Mouse (Mus musculus): ENCODE results near the gene Srprb. TPM values are rescaled to one million over a fixed set of nuclear protein-coding genes. Genes with fewer than 3 reads are reported as not detected.

Gene Srprb
- polyA plus RNA-seq, 1 experiment from 2014 or later, result 17.1 TPM

DNA sequence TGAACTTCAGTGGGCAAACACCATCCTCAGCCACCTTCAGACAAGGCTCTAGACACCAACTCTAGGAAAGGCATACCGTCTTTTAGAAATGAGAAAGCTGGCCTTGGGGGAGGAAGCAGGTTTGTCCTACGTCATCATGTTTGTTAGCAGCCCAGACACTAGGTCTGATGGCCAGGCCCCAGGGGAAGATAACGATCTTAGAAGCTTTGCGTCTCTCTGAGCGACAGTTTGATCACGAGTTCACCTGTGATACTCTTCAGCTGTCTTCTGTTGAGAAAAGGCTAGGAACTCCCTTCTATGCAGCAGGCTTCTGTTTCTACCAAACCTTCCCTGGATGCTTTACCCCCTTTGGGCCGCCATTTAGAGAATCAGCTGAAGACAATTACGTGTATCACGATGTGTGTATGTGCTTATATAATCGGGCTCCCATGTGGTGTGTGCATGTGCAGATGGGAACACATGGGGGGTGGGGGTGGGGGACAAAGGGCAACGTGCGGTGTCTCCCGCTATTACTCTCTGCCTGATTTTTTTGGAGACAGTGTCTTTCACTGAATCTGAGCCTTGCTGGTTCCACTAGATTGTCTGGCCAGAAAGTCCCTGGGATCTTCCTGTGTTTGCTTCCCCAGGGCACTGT lies 26.6 kb upstream of the Srprb start:
- Histone ChIP-seq H3K79me2 (ENCODE audit: inconsistent target) (no peaks in the 10 kb centered on the region), H3K27ac (no peak overlapping the region), H3K4me3 (ENCODE audit: inconsistent target) (no peak overlapping the region), H3K36me3 (ENCODE audit: inconsistent target) (peaks cover 48% of the 10 kb centered on the region)
- WGBS (ENCODE audit: missing documents), result 93% methylated on average over 13 of the region's 13 CpGs

DNA sequence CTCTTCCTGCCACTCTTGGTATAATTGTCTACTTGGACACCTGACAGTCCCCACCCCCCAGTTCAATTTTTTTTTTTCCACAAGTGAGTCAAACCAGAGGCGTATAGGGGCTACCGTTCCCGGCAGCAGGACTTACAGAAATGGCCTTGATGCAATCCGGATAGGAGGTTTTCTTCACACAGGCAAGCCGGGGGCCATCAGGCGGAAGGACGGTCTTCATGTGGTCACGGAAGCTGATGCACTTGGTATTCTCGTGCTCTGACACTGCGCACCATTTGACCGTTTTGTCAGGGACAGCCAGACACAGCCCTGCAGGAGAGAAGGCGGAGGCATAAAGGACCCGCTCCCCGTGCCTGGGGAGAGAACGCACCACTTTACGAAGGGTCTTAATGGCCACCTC lies 25.8 kb upstream of the Srprb start:
- H3K4me3 ChIP-seq (ENCODE audit: inconsistent target), result no peak overlapping the region
- peaks cover 56% of the 10 kb centered on the region for H3K36me3 ChIP-seq (ENCODE audit: inconsistent target)
- H3K79me2 ChIP-seq (ENCODE audit: inconsistent target), result no peaks in the 10 kb centered on the region
- 92% methylated on average over 16 of the region's 16 CpGs for WGBS (ENCODE audit: missing documents)
- no peak overlapping the region for H3K27ac ChIP-seq

DNA sequence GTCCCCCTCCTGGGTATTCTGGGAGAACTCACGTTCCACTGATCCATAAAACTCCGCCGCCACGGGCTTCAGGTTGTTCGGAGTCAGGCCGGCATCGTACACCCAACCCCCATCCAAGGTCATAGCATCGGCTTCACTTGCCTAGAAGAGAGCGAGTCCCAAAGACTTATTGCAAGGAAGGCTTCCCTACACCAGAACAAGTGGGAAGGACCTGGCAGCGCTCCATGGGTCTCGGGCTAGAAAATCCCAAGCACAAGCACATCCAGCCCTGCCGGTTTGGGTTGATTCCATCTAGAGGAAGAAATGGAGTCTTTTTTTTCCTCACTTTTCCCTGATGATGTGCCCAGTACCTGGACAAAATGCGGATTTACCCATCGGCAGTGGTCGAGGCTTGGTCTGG lies 24.9 kb upstream of the Srprb start:
- no peaks in the 10 kb centered on the region for H3K79me2 ChIP-seq (ENCODE audit: inconsistent target)
- H3K4me3 ChIP-seq (ENCODE audit: inconsistent target), result no peak overlapping the region
- H3K27ac ChIP-seq, result no peak overlapping the region
- 96% methylated on average over 15 of the region's 15 CpGs for whole genome bisulfite sequencing (ENCODE audit: missing documents)
- peaks cover 64% of the 10 kb centered on the region for H3K36me3 ChIP-seq (ENCODE audit: inconsistent target)

DNA sequence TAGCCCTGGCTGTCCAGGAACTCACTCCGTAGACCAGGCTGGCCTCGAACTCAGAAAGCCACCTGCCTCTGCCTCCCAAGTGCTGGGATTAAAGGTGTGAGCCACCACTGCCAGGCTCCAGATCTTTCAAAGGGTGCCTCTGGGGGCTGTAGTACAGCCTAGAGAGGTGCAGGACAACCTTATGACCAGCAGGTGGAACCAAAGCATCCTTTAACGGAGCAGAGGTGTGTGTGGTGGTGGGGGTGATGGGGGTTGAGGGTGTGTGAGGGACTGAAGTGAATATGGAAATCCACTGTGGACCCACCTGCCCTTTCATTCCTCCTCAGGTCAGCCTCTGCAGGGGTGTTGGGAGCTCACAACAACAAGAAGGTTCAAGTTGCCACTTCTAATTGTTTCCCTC lies 23.5 kb upstream of the Srprb start:
- Histone ChIP-seq H3K4me3 (ENCODE audit: inconsistent target) (no peak overlapping the region), H3K79me2 (ENCODE audit: inconsistent target) (no peaks in the 10 kb centered on the region), H3K36me3 (ENCODE audit: inconsistent target) (peaks cover 78% of the 10 kb centered on the region), H3K27ac (no peak overlapping the region)
- 84% methylated on average over 3 of the region's 3 CpGs for WGBS (ENCODE audit: missing documents)

DNA sequence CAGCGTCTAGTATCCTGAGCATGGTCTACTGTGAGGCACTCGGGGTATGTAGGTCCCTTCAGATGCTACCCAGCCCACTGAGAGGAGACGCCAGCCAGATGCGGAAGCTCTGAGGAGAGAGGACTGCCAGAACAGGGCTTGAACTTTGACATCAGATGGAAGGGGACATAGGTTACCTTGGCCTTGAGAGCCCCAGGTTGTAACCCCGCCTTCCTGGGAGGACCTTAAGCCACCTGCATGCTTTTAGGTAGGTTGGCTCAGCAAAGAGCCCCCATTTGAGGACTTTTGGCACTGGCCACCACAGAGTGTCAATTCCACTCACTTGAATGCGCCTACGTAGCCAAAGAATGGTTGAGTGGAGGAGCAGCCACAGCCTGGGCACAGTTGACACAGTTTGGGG lies 22.8 kb upstream of the Srprb start:
- Histone ChIP-seq H3K27ac (no peak overlapping the region), H3K36me3 (ENCODE audit: inconsistent target) (peaks cover 85% of the 10 kb centered on the region), H3K79me2 (ENCODE audit: inconsistent target) (no peaks in the 10 kb centered on the region), H3K4me3 (ENCODE audit: inconsistent target) (no peak overlapping the region)
- WGBS (ENCODE audit: missing documents), result 97% methylated on average over 7 of the region's 7 CpGs

DNA sequence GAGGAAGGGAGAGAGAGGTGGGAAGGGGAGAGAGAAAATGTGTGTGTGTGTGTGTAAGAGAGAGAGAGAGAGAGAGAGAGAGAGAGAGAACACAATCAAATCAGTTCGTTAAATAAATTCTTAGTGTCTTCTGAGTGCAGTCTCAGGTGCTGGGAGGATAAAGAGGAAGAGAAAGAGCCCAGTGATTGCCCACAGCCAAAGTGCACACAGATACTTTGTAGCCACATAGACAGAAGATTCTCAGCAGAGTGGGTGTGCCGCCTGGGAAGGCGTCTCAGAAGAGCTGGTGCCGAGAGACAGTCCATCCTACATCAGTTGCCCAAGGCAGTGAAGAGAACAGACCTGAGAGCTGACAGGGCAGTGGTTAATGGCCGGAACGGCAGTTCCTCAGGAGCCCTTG lies 12.3 kb upstream of the Srprb start:
- Histone ChIP-seq H3K4me3 (ENCODE audit: inconsistent target) (no peak overlapping the region), H3K36me3 (ENCODE audit: inconsistent target) (peaks cover 87% of the 10 kb centered on the region), H3K27ac (no peak overlapping the region), H3K79me2 (ENCODE audit: inconsistent target) (no peaks in the 10 kb centered on the region)
- 91% methylated on average over 6 of the region's 6 CpGs for WGBS (ENCODE audit: missing documents)

DNA sequence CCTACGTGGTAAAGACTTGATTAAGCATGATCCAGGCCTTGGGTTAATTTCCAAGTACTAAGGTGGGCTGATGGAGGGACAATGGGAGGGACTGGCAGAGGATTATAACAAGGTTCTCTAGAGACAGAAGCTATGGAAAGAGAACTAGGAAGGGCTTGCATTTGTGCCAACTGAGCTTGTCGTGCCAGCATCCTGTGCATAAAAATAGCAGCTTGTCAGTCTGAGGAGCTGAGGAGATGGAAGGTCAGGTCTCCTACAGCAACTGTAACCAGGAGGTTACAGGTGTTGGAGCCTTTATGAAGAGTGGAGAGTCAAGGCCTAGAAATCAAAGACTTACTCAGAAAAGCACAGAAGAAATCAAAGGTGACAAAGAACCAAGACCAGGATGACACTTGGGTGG lies 11.7 kb upstream of the Srprb start:
- WGBS (ENCODE audit: missing documents), result 64% methylated on average over 2 of the region's 2 CpGs
- Histone ChIP-seq H3K4me3 (ENCODE audit: inconsistent target) (no peak overlapping the region), H3K36me3 (ENCODE audit: inconsistent target) (peaks cover 87% of the 10 kb centered on the region), H3K79me2 (ENCODE audit: inconsistent target) (no peaks in the 10 kb centered on the region), H3K27ac (no peak overlapping the region)

DNA sequence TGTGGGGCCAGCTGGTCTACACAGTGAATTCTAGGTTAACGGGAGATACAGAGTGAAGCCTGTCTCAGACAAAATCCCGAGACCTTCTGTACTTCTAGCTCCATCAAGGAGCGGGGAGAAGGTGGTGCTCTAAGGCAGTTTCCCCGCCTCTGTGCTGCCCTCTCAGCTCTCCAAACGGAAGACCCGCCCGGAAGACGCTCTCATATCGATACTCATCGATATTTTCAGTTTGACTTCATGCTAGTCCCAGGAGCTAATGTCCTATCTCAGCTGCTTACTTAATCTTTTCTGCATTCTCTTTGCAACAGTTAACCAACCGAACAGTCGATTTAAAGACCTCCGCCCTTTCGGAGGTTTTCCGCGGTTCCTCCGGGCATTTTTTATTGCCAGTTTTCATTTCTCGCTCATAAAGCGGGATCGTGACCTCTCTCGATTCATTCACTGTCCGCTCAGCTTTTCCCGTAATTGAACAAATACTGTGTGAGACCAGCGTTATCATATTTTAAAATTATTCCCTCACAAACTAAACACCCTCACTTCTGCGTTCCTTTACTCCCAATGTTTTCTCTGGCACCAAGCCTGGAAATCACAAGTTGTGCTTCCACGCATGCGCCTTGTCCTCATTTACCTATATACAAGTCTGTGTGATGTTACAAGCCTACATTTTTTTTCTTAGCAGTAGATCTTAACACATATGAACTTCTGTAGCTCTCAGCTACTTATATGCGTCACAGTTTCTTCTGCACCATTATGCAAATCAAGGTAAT lies 10.9 kb upstream of the Srprb start:
- no peak overlapping the region for H3K4me3 ChIP-seq (ENCODE audit: inconsistent target)

DNA sequence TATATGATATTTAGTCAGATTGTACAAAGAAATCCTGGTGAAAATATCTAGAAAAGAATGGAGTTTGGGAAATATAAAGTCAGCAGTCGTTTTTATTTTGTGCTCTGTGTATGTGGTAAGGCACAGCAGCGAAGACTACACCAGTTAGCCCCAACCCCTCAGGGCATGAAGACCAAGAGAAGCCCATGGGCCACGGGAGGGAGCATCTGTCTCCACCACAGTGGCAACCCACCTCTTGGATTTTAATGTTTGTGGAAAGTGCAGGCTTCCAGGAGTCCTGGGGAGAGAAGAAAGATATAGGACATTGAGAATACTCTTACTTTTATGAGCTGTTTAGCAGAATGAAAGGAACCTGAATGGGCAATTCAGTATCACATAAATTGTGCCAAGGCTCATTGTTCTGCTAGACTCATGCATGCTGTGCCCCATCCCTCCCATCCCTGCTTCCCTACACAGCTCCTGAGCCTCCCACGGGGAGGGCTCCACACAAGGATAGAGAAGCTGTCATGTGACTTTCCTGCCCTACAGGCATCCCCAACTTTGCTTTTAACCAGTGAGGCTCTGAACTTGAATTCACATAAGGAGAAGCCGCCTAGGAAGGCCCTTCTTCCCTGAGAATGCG lies 7.0 kb upstream of the Srprb start:
- Histone ChIP-seq H3K36me3 (ENCODE audit: inconsistent target) (peaks cover 40% of the 10 kb centered on the region), H3K79me2 (ENCODE audit: inconsistent target) (no peaks in the 10 kb centered on the region), H3K27ac (no peak overlapping the region), H3K4me3 (ENCODE audit: inconsistent target) (no peak overlapping the region)
- WGBS (ENCODE audit: missing documents), result 88% methylated on average over 6 of the region's 6 CpGs

More for the DNA sequence above, 10.9 kb upstream of the Srprb start:
- WGBS (ENCODE audit: missing documents), result 98% methylated on average over 28 of the region's 28 CpGs
- H3K36me3 ChIP-seq (ENCODE audit: inconsistent target), result peaks cover 79% of the 10 kb centered on the region
- H3K27ac ChIP-seq, result no peak overlapping the region
- H3K79me2 ChIP-seq (ENCODE audit: inconsistent target), result no peaks in the 10 kb centered on the region

DNA sequence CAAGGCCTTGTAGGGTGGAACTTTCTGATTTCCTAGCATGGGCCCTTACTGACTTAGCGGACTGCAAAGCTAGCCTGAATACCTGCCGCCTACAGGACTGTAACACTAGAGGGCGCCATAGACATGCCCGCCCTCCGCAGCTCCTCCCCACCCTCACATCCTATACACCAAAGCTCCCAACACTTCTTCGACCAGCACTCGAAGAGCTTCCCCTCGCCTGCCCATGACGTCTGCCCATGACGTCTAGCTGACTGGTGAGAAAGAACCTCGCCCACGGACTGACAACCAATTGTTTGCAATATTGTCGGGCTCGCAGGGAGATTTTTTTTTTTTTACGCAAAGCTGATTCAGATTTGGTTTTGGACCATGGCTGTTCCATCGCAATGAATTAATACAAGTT lies 5.9 kb upstream of the Srprb start:
- Histone ChIP-seq H3K79me2 (ENCODE audit: inconsistent target) (no peaks in the 10 kb centered on the region), H3K4me3 (ENCODE audit: inconsistent target) (no peak overlapping the region), H3K27ac (no peak overlapping the region), H3K36me3 (ENCODE audit: inconsistent target) (peaks cover 37% of the 10 kb centered on the region)
- 10% methylated on average over 16 of the region's 16 CpGs for WGBS (ENCODE audit: missing documents)

DNA sequence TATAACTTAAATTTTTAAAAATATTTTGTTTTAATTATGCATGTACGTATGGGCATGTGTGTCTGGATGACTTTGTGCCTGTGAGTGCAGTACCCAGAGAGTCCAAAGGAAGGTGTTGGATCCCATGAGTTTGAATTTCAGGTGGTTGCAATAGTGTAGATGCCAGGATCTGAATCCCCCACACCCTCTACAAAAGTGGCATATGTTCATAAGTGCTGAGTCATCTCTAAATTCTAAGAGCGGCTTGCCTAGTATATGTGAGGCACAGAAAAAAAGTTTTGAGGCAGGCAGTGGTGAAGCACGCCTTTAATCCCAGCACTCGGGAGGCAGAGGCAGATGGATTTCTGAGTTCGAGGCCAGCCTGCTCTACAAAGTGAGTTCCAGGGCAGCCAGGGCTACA lies 3.8 kb upstream of the Srprb start:
- H3K79me2 ChIP-seq (ENCODE audit: inconsistent target), result peaks cover 7% of the 10 kb centered on the region; the same call in 1 of the 2 replicates
- WGBS (ENCODE audit: missing documents), result 91% methylated on average over 5 of the region's 5 CpGs
- no peak overlapping the region for H3K27ac ChIP-seq
- H3K36me3 ChIP-seq (ENCODE audit: inconsistent target), result peaks cover 19% of the 10 kb centered on the region
- H3K4me3 ChIP-seq (ENCODE audit: inconsistent target), result no peak overlapping the region

DNA sequence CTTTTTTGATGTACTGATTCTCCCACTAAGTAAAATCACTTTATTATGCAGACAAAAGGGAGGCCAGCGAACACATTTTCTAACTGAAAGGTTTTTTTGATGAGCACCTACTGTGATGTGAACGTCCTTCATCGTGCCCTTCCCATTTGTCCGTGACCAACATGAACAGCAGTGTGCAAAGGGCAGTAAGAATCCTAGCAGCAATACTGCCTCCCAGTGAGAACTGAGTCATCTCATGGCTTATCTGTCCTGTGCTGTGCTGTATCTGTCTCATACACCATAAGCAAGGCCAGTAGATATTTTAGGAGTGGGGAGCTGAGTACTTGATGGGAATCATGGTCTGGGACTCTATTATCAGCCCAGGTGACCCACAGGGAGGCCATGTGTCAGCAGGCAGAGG lies 13.5 kb downstream of the Srprb start:
- peaks cover 44% of the 10 kb centered on the region for H3K36me3 ChIP-seq (ENCODE audit: inconsistent target)
- WGBS (ENCODE audit: missing documents), result 92% methylated on average over 4 of the region's 4 CpGs

DNA sequence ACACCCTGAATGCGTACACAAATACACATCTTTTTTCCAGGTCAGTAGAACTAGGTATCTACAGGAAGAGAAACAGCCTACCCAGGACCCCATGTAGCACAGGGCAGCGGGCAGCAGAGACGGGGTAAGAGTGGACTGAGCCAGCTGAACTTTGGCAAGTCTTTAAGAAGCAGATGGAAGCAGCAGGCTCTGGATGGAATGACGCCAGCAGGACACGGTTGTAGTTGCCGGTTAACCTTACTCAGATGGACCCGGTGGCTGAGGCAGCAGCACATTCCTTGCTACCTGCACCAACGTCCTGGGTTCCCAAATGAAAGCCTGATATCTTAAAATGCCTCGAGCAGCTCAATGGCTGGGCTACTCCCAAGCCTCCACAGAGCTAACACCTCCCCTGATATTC lies 15.2 kb downstream of the Srprb start:
- Histone ChIP-seq H3K4me3 (ENCODE audit: inconsistent target) (no peak overlapping the region), H3K36me3 (ENCODE audit: inconsistent target) (peaks cover 31% of the 10 kb centered on the region), H3K79me2 (ENCODE audit: inconsistent target) (no peaks in the 10 kb centered on the region), H3K27ac (no peak overlapping the region)
- 88% methylated on average over 8 of the region's 9 CpGs for WGBS (ENCODE audit: missing documents)

More for the DNA sequence above, 13.5 kb downstream of the Srprb start:
- H3K79me2 ChIP-seq (ENCODE audit: inconsistent target), result no peaks in the 10 kb centered on the region
- H3K27ac ChIP-seq, result no peak overlapping the region
- no peak overlapping the region for H3K4me3 ChIP-seq (ENCODE audit: inconsistent target)

DNA sequence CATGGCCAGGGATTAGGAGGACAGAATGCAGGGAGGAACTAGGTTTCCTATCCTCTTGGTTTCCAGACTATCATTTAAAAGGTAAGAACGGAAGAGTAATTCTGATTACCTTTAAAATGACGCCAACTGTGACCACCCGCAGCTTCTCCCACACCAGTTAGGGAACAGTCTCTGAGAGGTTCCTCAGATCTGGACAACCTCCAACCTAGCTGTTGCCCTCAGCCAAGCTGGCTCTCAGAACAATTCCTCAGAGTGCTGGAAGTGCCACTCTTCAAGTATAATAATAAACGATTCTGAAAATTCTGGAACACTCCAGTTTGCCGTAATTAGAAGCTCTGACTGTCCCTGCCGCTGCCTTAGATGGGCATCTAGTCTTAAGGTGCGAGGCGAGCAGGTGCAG lies 16.0 kb downstream of the Srprb start:
- no peaks in the 10 kb centered on the region for H3K79me2 ChIP-seq (ENCODE audit: inconsistent target)
- H3K27ac ChIP-seq, result no peak overlapping the region
- no peak overlapping the region for H3K4me3 ChIP-seq (ENCODE audit: inconsistent target)
- WGBS (ENCODE audit: missing documents), result 97% methylated on average over 8 of the region's 8 CpGs
- H3K36me3 ChIP-seq (ENCODE audit: inconsistent target), result peaks cover 26% of the 10 kb centered on the region

DNA sequence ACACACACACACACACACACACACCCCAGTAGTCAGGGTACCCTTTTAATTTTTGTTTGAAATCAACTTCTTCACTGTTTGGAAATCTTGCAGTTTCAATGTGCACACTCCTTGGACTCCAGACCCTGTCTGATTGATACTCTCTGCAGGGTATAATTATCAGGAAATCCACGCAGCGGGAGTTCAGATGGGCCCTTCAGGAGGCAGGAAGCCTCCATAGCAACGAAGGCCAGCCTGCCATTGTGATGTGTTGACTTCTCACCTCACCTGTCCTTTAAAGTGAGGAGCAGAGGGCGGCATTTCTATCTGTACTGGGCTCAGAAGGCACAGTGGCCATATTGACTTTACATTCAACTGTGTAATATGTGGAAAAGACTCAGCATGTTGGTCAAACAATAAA lies 17.1 kb downstream of the Srprb start:
- no peaks in the 10 kb centered on the region for H3K79me2 ChIP-seq (ENCODE audit: inconsistent target)
- no peak overlapping the region for H3K4me3 ChIP-seq (ENCODE audit: inconsistent target)
- H3K36me3 ChIP-seq (ENCODE audit: inconsistent target), result peaks cover 15% of the 10 kb centered on the region
- WGBS (ENCODE audit: missing documents), result 83% methylated on average over 4 of the region's 4 CpGs
- no peak overlapping the region for H3K27ac ChIP-seq

All from macrophage (primary cell).